Comparison of ENCODE assay signal across 28 mouse cellular contexts in genomic region chr5:57921140-57921539, GRCm38 (mm10).
"Had no signal": no experiment of that assay in that cellular context is flagged by ENCODE, and none has a peak within 500 bp of the region (broad histone marks: within the 10 kb centered on the region; RNA-seq: fewer than 3 reads in every experiment).

No protein-coding gene starts in this region.

- DNase-seq: cerebellum, adult 2 months; cerebellum, adult 8-10 months; cerebellum, adult 9-10 months; cerebellum, adult 9-11 months; cerebellum, postnatal 10 days; cerebellum, postnatal 14 days; cerebellum, postnatal 25 days; cerebellum, postnatal 36 days; embryo, embryonic 11 days; forebrain, postnatal 0 days; gastrocnemius, adult 2 months; gastrocnemius, postnatal 10 days; gastrocnemius, postnatal 14 days; gastrocnemius, postnatal 25 days; gastrocnemius, postnatal 36 days; heart, adult 11 months; heart, adult 18-20 months; heart, adult 2 months had no signal

- H3K4me3 ChIP-seq: embryonic facial prominence, embryonic 12.5 days; embryonic facial prominence, embryonic 13.5 days; embryonic facial prominence, embryonic 15.5 days; erythroblast, embryonic 14.5 days; forebrain, embryonic 10.5 days; forebrain, embryonic 12.5 days; forebrain, embryonic 13.5 days; forebrain, embryonic 15.5 days; gastrocnemius, adult 2 months; heart, adult 2 months had no signal

- H3K27ac ChIP-seq: embryonic facial prominence, embryonic 12.5 days; embryonic facial prominence, embryonic 13.5 days; embryonic facial prominence, embryonic 15.5 days; forebrain, embryonic 10.5 days; forebrain, embryonic 12.5 days; forebrain, embryonic 13.5 days; forebrain, embryonic 15.5 days; gastrocnemius, adult 2 months; heart, adult 2 months had no signal

- H3K27me3 ChIP-seq: embryonic facial prominence, embryonic 12.5 days; embryonic facial prominence, embryonic 13.5 days; embryonic facial prominence, embryonic 15.5 days; forebrain, embryonic 12.5 days; forebrain, embryonic 13.5 days; forebrain, embryonic 15.5 days had no signal

- H3K4me1 ChIP-seq: embryonic facial prominence, embryonic 12.5 days; embryonic facial prominence, embryonic 13.5 days; embryonic facial prominence, embryonic 15.5 days; forebrain, embryonic 10.5 days; forebrain, embryonic 12.5 days; forebrain, embryonic 13.5 days; forebrain, embryonic 15.5 days had no signal

- H3K36me3 ChIP-seq: embryonic facial prominence, embryonic 12.5 days; embryonic facial prominence, embryonic 13.5 days; embryonic facial prominence, embryonic 15.5 days; forebrain, embryonic 10.5 days; forebrain, embryonic 12.5 days; forebrain, embryonic 15.5 days had no signal

- H3K9me3 ChIP-seq: embryonic facial prominence, embryonic 12.5 days; embryonic facial prominence, embryonic 13.5 days; embryonic facial prominence, embryonic 15.5 days; forebrain, embryonic 10.5 days; forebrain, embryonic 12.5 days; forebrain, embryonic 13.5 days; forebrain, embryonic 15.5 days had no signal

- ATAC-seq: forebrain, embryonic 13.5 days; forebrain, embryonic 14.5 days; forebrain, embryonic 15.5 days; forebrain, embryonic 16.5 days; forebrain, postnatal 0 days had no signal

- H3K9ac ChIP-seq: embryonic facial prominence, embryonic 12.5 days; embryonic facial prominence, embryonic 13.5 days; embryonic facial prominence, embryonic 15.5 days; forebrain, embryonic 12.5 days; forebrain, embryonic 13.5 days; forebrain, embryonic 15.5 days; forebrain, postnatal 0 days had no signal

- H3K4me2 ChIP-seq: embryonic facial prominence, embryonic 12.5 days; embryonic facial prominence, embryonic 13.5 days; embryonic facial prominence, embryonic 15.5 days; forebrain, embryonic 12.5 days; forebrain, embryonic 13.5 days; forebrain, embryonic 15.5 days had no signal
